Mouse (Mus musculus) erythroblast, embryonic 14.5 days (primary cell): ENCODE measurements around the gene Ces1e.

Experiments
- GATA1 ChIP-seq: IDR thresholded peaks from 2 replicates; pipeline ENCODE4 v1.6.1; 2012; ENCODE audit warnings: low read length, inconsistent platforms, mixed read lengths
- TAL1 ChIP-seq: IDR thresholded peaks from 3 replicates; pipeline ENCODE4 v1.6.1; 2012; ENCODE audit warnings: low read length, inconsistent platforms, mixed read lengths

DNA sequence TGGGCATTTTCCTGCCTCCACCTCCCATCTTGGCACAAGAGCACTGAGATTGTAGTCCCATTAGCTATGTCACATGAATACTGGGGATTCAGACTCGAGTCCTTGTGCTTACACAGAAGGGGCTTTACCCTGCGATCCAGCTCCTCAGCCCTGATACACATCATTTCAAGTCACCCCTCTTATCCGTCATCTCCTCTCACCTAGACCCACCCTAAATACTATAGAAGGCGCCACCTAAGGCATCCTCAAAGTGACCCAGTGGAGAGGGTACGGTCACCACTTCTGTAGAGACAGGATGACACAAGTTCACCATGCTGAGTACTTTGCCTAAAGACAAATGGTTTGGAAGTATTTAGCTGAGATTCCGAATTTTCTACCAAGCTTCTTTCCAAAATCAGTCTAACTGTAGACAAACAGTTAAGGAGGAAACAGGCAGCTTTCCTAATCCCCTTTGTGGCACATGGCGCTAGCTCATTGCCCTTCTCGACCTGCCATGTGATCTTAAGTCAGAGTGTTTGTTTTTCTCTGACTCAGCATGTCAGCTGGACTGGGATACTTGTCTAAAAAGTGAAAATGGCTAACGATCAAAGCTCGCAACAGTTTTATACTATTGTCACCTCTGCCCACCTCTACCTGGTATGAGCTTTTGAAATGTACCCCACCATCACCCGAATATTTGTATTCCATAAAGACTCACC is 597 bp downstream of the Ces1e start:
- no peak for TF ChIP-seq GATA1
- TF ChIP-seq TAL1 = no peak
